26 mouse cellular contexts compared by ENCODE assay signal in genomic region chr11:86490782-86491181, GRCm38 (mm10).
"Had no signal": no experiment of that assay in that cellular context is flagged by ENCODE, and none has a peak within 500 bp of the region (broad histone marks: within the 10 kb centered on the region; RNA-seq: fewer than 3 reads in every experiment).

No protein-coding gene starts in this region.

- H3K4me3 ChIP-seq: embryonic facial prominence, embryonic 10.5 days; embryonic facial prominence, embryonic 12.5 days; embryonic facial prominence, embryonic 13.5 days; embryonic facial prominence, embryonic 15.5 days; erythroblast, embryonic 14.5 days; forebrain, embryonic 10.5 days; forebrain, embryonic 12.5 days; forebrain, embryonic 15.5 days; gastrocnemius, adult 2 months; heart, adult 2 months; heart, embryonic 10.5 days had no signal

- H3K27me3 ChIP-seq: embryonic facial prominence, embryonic 12.5 days; embryonic facial prominence, embryonic 13.5 days; embryonic facial prominence, embryonic 15.5 days; forebrain, embryonic 15.5 days had no signal

- DNase-seq: cerebellum, adult 9-10 months; cerebellum, adult 9-11 months; cerebellum, postnatal 10 days; cerebellum, postnatal 14 days; cerebellum, postnatal 25 days; cerebellum, postnatal 36 days; embryo, embryonic 11 days; forebrain, postnatal 0 days; gastrocnemius, adult 2 months; gastrocnemius, postnatal 10 days; gastrocnemius, postnatal 14 days; gastrocnemius, postnatal 25 days; gastrocnemius, postnatal 36 days; heart, adult 18-20 months; heart, adult 2 months had no signal

- ATAC-seq: forebrain, embryonic 14.5 days; forebrain, embryonic 15.5 days; forebrain, embryonic 16.5 days; forebrain, postnatal 0 days had no signal

- H3K27ac ChIP-seq: embryonic facial prominence, embryonic 10.5 days; embryonic facial prominence, embryonic 12.5 days; embryonic facial prominence, embryonic 13.5 days; embryonic facial prominence, embryonic 15.5 days; forebrain, embryonic 10.5 days; forebrain, embryonic 12.5 days; forebrain, embryonic 15.5 days; gastrocnemius, adult 2 months; heart, adult 2 months; heart, embryonic 10.5 days had no signal

- H3K4me2 ChIP-seq: embryonic facial prominence, embryonic 12.5 days; embryonic facial prominence, embryonic 13.5 days; embryonic facial prominence, embryonic 15.5 days; forebrain, embryonic 12.5 days; forebrain, embryonic 15.5 days had no signal

- H3K9me3 ChIP-seq: embryonic facial prominence, embryonic 10.5 days; embryonic facial prominence, embryonic 12.5 days; embryonic facial prominence, embryonic 13.5 days; embryonic facial prominence, embryonic 15.5 days; forebrain, embryonic 10.5 days; forebrain, embryonic 12.5 days; forebrain, embryonic 15.5 days; heart, embryonic 10.5 days had no signal

- H3K9ac ChIP-seq: embryonic facial prominence, embryonic 12.5 days; embryonic facial prominence, embryonic 13.5 days; embryonic facial prominence, embryonic 15.5 days; forebrain, embryonic 12.5 days; forebrain, embryonic 15.5 days; forebrain, postnatal 0 days had no signal
